Mouse (Mus musculus) gastrocnemius, adult 18-20 months (tissue): ENCODE data around the gene Smg6. TPM values are rescaled to one million over a fixed set of nuclear protein-coding genes. Genes with fewer than 3 reads are reported as not detected.

Experiments
- DNase-seq: peaks from one replicate; pipeline ENCODE4 v3.0.0; 2021; ENCODE audit warnings: low spot score
- total RNA-seq, 2 experiments: library from RNA; stranded (reverse); gene quantifications; 2 replicates each; pipeline ENCODE4 v1.2.3; 2021

The Smg6 gene
- total RNA-seq, 2 experiments from 2014 or later = 11.8 to 12.3 TPM

- no peak for DNase-seq
Observed at GRCm38 (mm10) chr11:74927236-74927725, 1.7 kb downstream of the Smg6 start.

GRCm38 (mm10) chr11:74929111-74929510, 3.5 kb downstream of the Smg6 start:
- DNase-seq = no peak

- DNase-seq = no peak
Observed at GRCm38 (mm10) chr11:74930391-74930790, 4.8 kb downstream of the Smg6 start.

GRCm38 (mm10) chr11:74946348-74946747, 20.7 kb downstream of the Smg6 start:
- DNase-seq = peak; percentile 36

- DNase-seq = no peak
Observed at GRCm38 (mm10) chr11:74954901-74955300, 29.3 kb downstream of the Smg6 start.

- DNase-seq = no peak
Observed at GRCm38 (mm10) chr11:74956006-74956405, 30.4 kb downstream of the Smg6 start.

- no peak for DNase-seq
Observed at GRCm38 (mm10) chr11:74957600-74957999, 32.0 kb downstream of the Smg6 start.

- DNase-seq = no peak
Observed at GRCm38 (mm10) chr11:74959501-74959900, 33.9 kb downstream of the Smg6 start.

- DNase-seq = no peak
Observed at GRCm38 (mm10) chr11:74960031-74960551, 34.5 kb downstream of the Smg6 start.

- no peak for DNase-seq
Observed at GRCm38 (mm10) chr11:74961953-74962352, 36.3 kb downstream of the Smg6 start.

GRCm38 (mm10) chr11:74962846-74963407, 37.3 kb downstream of the Smg6 start:
- no peak for DNase-seq

GRCm38 (mm10) chr11:74965516-74965915, 39.9 kb downstream of the Smg6 start:
- no peak for DNase-seq

GRCm38 (mm10) chr11:74973290-74974157, 47.9 kb downstream of the Smg6 start:
- DNase-seq = no peak

GRCm38 (mm10) chr11:74974615-74975014, 49.0 kb downstream of the Smg6 start:
- no peak for DNase-seq

- DNase-seq = no peak
Observed at GRCm38 (mm10) chr11:74976835-74977687, 51.4 kb downstream of the Smg6 start.

GRCm38 (mm10) chr11:74981464-74981863, 55.8 kb downstream of the Smg6 start:
- DNase-seq = peak; percentile 89

- DNase-seq = no peak
Observed at GRCm38 (mm10) chr11:74982241-74982640, 56.6 kb downstream of the Smg6 start.

GRCm38 (mm10) chr11:74988162-74988561, 62.5 kb downstream of the Smg6 start:
- DNase-seq = peak; percentile 21

- peak; percentile 56 for DNase-seq
Observed at GRCm38 (mm10) chr11:74989047-74989446, 63.4 kb downstream of the Smg6 start.

- DNase-seq = peak; percentile 59
Observed at GRCm38 (mm10) chr11:74990501-74990900, 64.9 kb downstream of the Smg6 start.

- DNase-seq = no peak
Observed at GRCm38 (mm10) chr11:74991290-74991689, 65.7 kb downstream of the Smg6 start.
